Mouse (Mus musculus) bone marrow, adult 2 months (tissue): Measurements from ENCODE around the gene Naip6.

Experiments
- CTCF ChIP-seq: fragments of 200-500 bp; IDR thresholded peaks from 2 replicates; pipeline ENCODE4 v1.5.1; 2011; ENCODE audit warnings: low read length, control low read depth; ENCODE audit not compliant: control insufficient read depth, insufficient read depth
- POLR2A ChIP-seq: fragments of 200-500 bp; IDR thresholded peaks from 2 replicates; pipeline ENCODE4 v1.6.1; 2011; ENCODE audit warnings: low read depth, mild to moderate bottlenecking, control low read depth, low read length, borderline replicate concordance; ENCODE audit not compliant: control insufficient read depth

DNA sequence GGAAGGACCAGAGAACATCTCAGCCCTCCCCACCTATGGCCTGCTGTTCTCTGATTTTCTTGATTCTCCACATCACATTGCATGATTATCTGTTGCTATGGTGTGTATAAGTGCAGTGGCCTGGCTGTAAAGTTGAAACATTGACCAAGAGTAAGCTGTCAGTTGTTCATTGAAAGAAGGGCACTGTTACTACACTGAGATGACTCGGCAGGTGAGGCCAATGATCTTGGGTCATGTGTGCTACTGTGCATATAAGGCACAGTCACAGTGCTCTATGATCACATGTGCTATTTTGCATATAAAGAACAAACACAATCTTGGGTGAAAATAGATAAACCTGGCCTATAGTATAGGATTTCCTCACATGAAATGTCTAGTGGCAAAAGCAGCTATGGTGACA is 32.9 kb downstream of the Naip6 start:
- no peak for TF ChIP-seq CTCF
- TF ChIP-seq POLR2A: no peak
